Mouse (Mus musculus): ENCODE data around the gene Setd4.

DNA sequence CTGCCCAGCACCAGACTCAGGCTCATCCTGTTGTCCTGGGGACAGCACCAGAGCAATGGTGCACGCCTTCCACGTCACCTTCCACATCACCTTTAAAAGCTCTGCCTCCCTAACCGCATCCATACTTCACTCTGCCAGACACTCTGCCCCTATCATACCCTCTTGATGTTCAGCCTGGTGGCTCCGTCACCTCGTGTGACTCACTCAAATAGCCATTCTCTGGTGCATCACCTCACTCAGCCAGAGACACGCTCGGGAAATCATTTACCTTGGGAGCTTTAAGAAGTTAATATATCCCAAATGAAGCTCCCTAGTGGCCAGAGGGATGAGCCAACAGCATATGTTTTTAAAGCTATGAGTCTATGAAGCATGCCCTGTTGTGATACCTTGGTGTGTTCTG, 7.1 kb downstream of the Setd4 start:
- TF ChIP-seq CTCF (IDR thresholded peaks at IDR 0.05; ENCODE audit: extremely low read depth, insufficient read depth, low read length) (no peak), POLR2A (IDR thresholded peaks at IDR 0.05; ENCODE audit: extremely low read depth, insufficient read depth, low read length) (no peak)

Data from cortical plate, adult 2 months (tissue).